Mouse (Mus musculus): ENCODE measurements at regions not wholly inside any gene's neighbourhood (a gene's known extent, or its start where the extent isn't known, plus 50 kb on each side); places are given as distances from the start of the nearest gene placed in this dataset.

GRCm38 (mm10) chr19:56157120-56157519 is 129.8 kb upstream of the Habp2 start:
- no peak for ATAC-seq (replicated peaks; ENCODE audit: low FRiP score)
- H3K36me3 ChIP-seq = no peaks in the 10 kb centered on the region
- H3K4me1 ChIP-seq = no peaks in the 10 kb centered on the region
- H3K9me3 ChIP-seq (replicated peaks) = no peaks in the 10 kb centered on the region
- H3K27ac ChIP-seq = no peak overlapping the region
- no peak overlapping the region for H3K4me3 ChIP-seq (replicated peaks)
- no peak overlapping the region for H3K4me2 ChIP-seq
- no peaks in the 10 kb centered on the region; the same call in 1 of the 2 replicates for H3K27me3 ChIP-seq
- 70% methylated on average over 6 of the region's 6 CpGs for WGBS
- no peak overlapping the region for H3K9ac ChIP-seq

DNA sequence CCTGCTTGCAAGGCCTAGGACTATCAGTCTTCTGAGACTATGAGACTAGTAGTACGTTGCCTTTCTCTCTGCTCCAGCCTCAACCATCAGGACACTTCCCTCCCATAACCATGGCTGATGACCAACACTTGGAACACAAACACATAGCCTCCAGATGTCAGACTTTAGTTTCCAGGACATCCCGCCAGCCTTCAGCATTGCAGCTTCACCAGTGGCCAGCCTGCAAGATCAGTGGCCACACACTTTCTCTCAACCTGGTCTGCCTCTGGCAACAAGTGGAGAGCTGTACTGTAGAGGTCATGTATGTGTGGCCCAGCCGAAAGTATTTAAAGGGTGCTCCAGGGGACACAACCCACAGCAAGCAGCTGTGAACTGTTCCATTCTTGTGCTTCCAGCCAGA is 124.8 kb upstream of the Habp2 start:
- Histone ChIP-seq H3K4me2 (no peak overlapping the region), H3K4me1 (no peaks in the 10 kb centered on the region), H3K9me3 (replicated peaks) (no peaks in the 10 kb centered on the region), H3K4me3 (replicated peaks) (no peak overlapping the region), H3K36me3 (no peaks in the 10 kb centered on the region), H3K27ac (no peak overlapping the region), H3K9ac (no peak overlapping the region), H3K27me3 (no peaks in the 10 kb centered on the region)
- ATAC-seq (replicated peaks; ENCODE audit: low FRiP score) = no peak
- WGBS = 75% methylated on average over 3 of the region's 3 CpGs

GRCm38 (mm10) chr19:56169133-56169997 is 117.6 kb upstream of the Habp2 start:
- WGBS = 62% methylated on average over 5 of the region's 5 CpGs
- Histone ChIP-seq H3K9ac (no peak overlapping the region), H3K9me3 (replicated peaks) (no peaks in the 10 kb centered on the region), H3K4me2 (no peak overlapping the region), H3K4me3 (replicated peaks) (no peak overlapping the region), H3K27ac (no peak overlapping the region), H3K4me1 (no peaks in the 10 kb centered on the region), H3K36me3 (no peaks in the 10 kb centered on the region), H3K27me3 (no peaks in the 10 kb centered on the region)
- ATAC-seq (replicated peaks; ENCODE audit: low FRiP score) = no peak

DNA sequence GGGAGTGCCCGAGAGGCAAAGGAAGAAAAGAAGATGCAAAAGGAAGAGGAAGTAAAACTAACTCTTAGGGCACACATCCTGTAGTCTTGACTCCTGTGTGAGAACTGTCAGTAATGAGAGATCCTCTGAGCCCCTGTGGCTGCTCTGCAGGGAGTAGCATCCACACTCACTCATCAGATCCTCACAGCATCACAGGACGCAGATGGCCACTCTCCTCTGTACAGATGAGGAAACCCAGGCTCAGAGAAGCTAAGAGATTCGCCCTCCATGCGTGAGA is 117.0 kb upstream of the Habp2 start:
- Histone ChIP-seq H3K27ac (no peak overlapping the region), H3K4me1 (no peaks in the 10 kb centered on the region), H3K27me3 (no peaks in the 10 kb centered on the region), H3K9me3 (replicated peaks) (no peaks in the 10 kb centered on the region), H3K9ac (no peak overlapping the region), H3K36me3 (no peaks in the 10 kb centered on the region), H3K4me3 (replicated peaks) (no peak overlapping the region), H3K4me2 (no peak overlapping the region)
- WGBS = 77% methylated on average over 4 of the region's 4 CpGs
- no peak for ATAC-seq (replicated peaks; ENCODE audit: low FRiP score)

DNA sequence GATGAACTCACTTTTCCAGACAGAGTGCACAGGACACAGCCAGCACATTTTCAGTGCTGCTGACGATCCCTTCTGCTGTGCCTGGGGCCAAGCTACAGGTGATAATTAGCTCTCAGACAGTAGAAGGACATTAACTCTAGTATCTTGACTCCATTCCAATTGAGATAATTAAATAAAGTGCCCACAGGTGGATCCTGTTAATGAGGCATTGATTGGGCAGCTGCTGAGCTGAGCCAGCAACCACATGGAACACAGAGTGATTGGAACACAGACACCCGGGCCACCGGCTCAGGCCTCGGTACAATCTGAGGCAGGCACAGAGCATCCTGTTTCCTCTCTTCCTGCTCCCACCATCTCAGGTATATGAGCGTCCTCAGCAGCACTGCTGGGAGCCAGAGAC is 114.5 kb upstream of the Habp2 start:
- H3K9me3 ChIP-seq (replicated peaks) = no peaks in the 10 kb centered on the region
- no peaks in the 10 kb centered on the region for H3K36me3 ChIP-seq
- WGBS = 79% methylated on average over 5 of the region's 5 CpGs
- H3K4me2 ChIP-seq = no peak overlapping the region
- no peak overlapping the region for H3K27ac ChIP-seq
- H3K4me1 ChIP-seq = 0 out of 2 replicates have a peak, but pooled peaks cover under 1% of the 10 kb centered on the region
- H3K4me3 ChIP-seq (replicated peaks) = no peak overlapping the region
- H3K9ac ChIP-seq = no peak overlapping the region
- ATAC-seq (replicated peaks; ENCODE audit: low FRiP score) = no peak
- no peaks in the 10 kb centered on the region for H3K27me3 ChIP-seq

DNA sequence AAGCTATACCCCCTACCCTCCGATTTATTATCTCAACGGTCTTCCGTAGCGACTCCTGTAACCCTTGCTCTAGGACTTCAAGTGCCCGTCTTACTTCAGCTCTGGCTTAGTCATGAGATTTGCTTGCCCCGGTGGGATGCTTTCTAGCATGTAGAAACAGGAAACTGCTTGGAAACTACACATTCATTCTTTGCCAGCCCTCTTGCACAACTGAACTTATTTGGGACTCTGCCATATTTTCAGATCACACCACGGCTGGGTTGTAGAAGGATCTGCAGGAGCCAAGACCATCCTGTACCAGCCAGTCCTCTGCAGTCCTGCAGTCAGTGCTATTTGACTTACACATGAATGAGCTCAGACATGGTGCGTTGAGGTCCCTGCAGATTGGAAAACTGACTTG is 110.9 kb upstream of the Habp2 start:
- no peak overlapping the region for H3K27ac ChIP-seq
- 84% methylated on average over 8 of the region's 8 CpGs for WGBS
- H3K4me2 ChIP-seq = no peak overlapping the region
- H3K9me3 ChIP-seq (replicated peaks) = no peaks in the 10 kb centered on the region
- H3K4me3 ChIP-seq (replicated peaks) = no peak overlapping the region
- H3K36me3 ChIP-seq = no peaks in the 10 kb centered on the region
- ATAC-seq (replicated peaks; ENCODE audit: low FRiP score) = no peak
- no peaks in the 10 kb centered on the region for H3K27me3 ChIP-seq
- 0 out of 2 replicates have a peak, but pooled peaks cover 3% of the 10 kb centered on the region for H3K4me1 ChIP-seq
- no peak overlapping the region for H3K9ac ChIP-seq

- H3K4me3 ChIP-seq (replicated peaks) = no peak overlapping the region
- no peaks in the 10 kb centered on the region for H3K36me3 ChIP-seq
- no peak overlapping the region for H3K27ac ChIP-seq
- 0 out of 2 replicates have a peak, but pooled peaks cover 3% of the 10 kb centered on the region for H3K4me1 ChIP-seq
- H3K27me3 ChIP-seq = no peaks in the 10 kb centered on the region
- no peaks in the 10 kb centered on the region for H3K9me3 ChIP-seq (replicated peaks)
- H3K9ac ChIP-seq = no peak overlapping the region
- 31% methylated on average over 12 of the region's 12 CpGs for WGBS
- no peak overlapping the region for H3K4me2 ChIP-seq
- no peak for ATAC-seq (replicated peaks; ENCODE audit: low FRiP score)
These were observed 109.6 kb upstream of the Habp2 start for GRCm38 (mm10) chr19:56177231-56177745.

GRCm38 (mm10) chr19:56185756-56186155 is 101.2 kb upstream of the Habp2 start:
- H3K4me1 ChIP-seq = no peaks in the 10 kb centered on the region
- H3K27me3 ChIP-seq = no peaks in the 10 kb centered on the region
- H3K36me3 ChIP-seq = no peaks in the 10 kb centered on the region
- H3K9me3 ChIP-seq (replicated peaks) = no peaks in the 10 kb centered on the region; the same call in 1 of the 2 replicates
- H3K4me2 ChIP-seq = no peak overlapping the region
- 59% methylated on average over 5 of the region's 5 CpGs for WGBS
- H3K27ac ChIP-seq = no peak overlapping the region
- ATAC-seq (replicated peaks; ENCODE audit: low FRiP score) = no peak
- H3K9ac ChIP-seq = no peak overlapping the region
- H3K4me3 ChIP-seq (replicated peaks) = no peak overlapping the region

- Histone ChIP-seq H3K4me3 (replicated peaks) (no peak overlapping the region), H3K27me3 (no peaks in the 10 kb centered on the region), H3K9me3 (replicated peaks) (no peaks in the 10 kb centered on the region; the same call in 1 of the 2 replicates), H3K27ac (no peak overlapping the region), H3K4me2 (no peak overlapping the region), H3K9ac (no peak overlapping the region), H3K36me3 (no peaks in the 10 kb centered on the region), H3K4me1 (no peaks in the 10 kb centered on the region)
- 93% methylated on average over 1 of the region's 1 CpGs for WGBS
- ATAC-seq (replicated peaks; ENCODE audit: low FRiP score) = no peak
These were observed 97.8 kb upstream of the Habp2 start for GRCm38 (mm10) chr19:56189185-56189584.

DNA sequence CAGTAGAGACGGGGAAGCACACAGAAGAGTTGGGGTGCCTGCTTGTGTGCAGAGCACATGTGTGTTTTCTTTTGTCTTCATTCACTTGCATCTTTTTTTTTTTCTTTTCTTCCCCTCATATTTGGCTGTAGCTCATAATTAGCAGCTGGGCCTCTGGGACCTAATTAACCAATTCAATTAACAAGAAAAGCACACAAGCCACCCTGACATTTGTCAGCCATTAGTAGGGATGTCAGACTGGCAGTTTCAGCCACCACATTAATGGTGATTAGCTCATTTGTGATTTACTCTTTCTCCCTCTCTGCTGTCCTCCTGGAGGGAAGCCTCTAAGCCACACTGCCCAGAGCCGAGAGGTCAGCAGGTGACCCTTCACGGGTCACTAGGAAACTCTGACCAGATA is 96.7 kb upstream of the Habp2 start:
- no peaks in the 10 kb centered on the region for H3K36me3 ChIP-seq
- no peak overlapping the region for H3K4me3 ChIP-seq (replicated peaks)
- no peaks in the 10 kb centered on the region for H3K27me3 ChIP-seq
- no peaks in the 10 kb centered on the region for H3K9me3 ChIP-seq (replicated peaks)
- H3K4me1 ChIP-seq = no peaks in the 10 kb centered on the region
- ATAC-seq (replicated peaks; ENCODE audit: low FRiP score) = no peak
- WGBS = 44% methylated on average over 3 of the region's 3 CpGs
- no peak overlapping the region for H3K4me2 ChIP-seq
- H3K27ac ChIP-seq = no peak overlapping the region
- H3K9ac ChIP-seq = no peak overlapping the region

DNA sequence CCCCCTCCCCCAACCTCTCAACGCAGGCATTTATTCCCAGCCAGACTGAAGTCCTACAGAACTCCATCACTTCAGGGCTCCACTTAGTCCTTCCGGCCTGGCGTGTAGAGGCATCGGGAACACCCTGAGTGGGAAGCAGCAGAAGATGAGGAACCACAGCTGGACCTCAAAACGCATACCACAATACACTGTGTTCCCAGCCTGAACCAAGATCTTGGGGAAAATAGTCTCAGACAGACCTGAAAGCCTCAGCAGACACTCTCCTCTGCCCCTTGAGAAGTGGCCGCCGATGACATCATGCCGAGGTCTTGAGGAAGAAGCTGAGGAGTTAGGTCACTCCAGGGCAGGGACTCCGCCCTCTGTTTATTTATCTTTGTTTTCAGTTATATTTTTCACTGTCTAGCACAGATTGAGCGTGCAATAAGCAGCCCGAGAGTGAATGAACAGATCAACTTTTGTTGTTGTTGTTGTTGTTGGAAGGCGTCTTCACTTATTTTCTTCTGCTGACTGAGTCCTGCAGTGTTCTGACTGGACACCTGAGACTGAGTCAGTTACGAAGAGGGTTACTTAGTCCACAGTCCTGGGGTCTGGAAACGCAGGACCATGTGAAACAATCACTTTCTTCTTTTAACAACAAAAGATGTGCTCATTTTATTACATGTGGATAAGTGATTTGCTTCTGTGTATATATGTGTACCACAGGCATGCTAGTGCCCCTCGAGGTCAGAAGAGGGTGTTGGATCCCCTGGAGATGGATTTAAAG is 88.3 kb upstream of the Habp2 start:
- Histone ChIP-seq H3K9me3 (replicated peaks) (no peaks in the 10 kb centered on the region), H3K36me3 (no peaks in the 10 kb centered on the region), H3K27me3 (no peaks in the 10 kb centered on the region), H3K9ac (no peak overlapping the region), H3K4me1 (peaks cover 9% of the 10 kb centered on the region), H3K27ac (no peak overlapping the region), H3K4me3 (replicated peaks) (no peak overlapping the region), H3K4me2 (no peak overlapping the region)
- ATAC-seq (replicated peaks; ENCODE audit: low FRiP score) = no peak
- WGBS = 71% methylated on average over 15 of the region's 15 CpGs

GRCm38 (mm10) chr19:56199401-56200150 is 87.4 kb upstream of the Habp2 start:
- Histone ChIP-seq H3K4me3 (replicated peaks) (no peak overlapping the region), H3K4me2 (no peak overlapping the region), H3K9me3 (replicated peaks) (no peaks in the 10 kb centered on the region), H3K9ac (no peak overlapping the region), H3K36me3 (no peaks in the 10 kb centered on the region), H3K27ac (no peak overlapping the region), H3K4me1 (peaks cover 9% of the 10 kb centered on the region), H3K27me3 (no peaks in the 10 kb centered on the region)
- no peak for ATAC-seq (replicated peaks; ENCODE audit: low FRiP score)
- WGBS = 56% methylated on average over 14 of the region's 14 CpGs
